Mouse (Mus musculus) megakaryocyte, embryonic 14.5 days (primary cell): ENCODE data around the gene Relch.

ENCODE experiments used
- FLI1 ChIP-seq: IDR thresholded peaks from 2 replicates; pipeline ENCODE4 v1.6.1; 2012; ENCODE audit warnings: low read length, inconsistent platforms, mixed read lengths
- GATA1 ChIP-seq: IDR thresholded peaks from 3 replicates; pipeline ENCODE4 v1.6.1; 2012; ENCODE audit warnings: mixed read lengths, low read length, inconsistent platforms, borderline replicate concordance

GRCm38 (mm10) chr1:105669700-105670099 is 6.0 kb downstream of the Relch start:
- TF ChIP-seq GATA1: no peak
- no peak for TF ChIP-seq FLI1
